Mouse (Mus musculus): ENCODE results near the gene Gm8267.
"Not testable (repeated sequence)": the region's sequence is repeated elsewhere in the genome, so short reads cannot be mapped to it uniquely, and the experiment has no call there.

The Gm8267 gene

DNA sequence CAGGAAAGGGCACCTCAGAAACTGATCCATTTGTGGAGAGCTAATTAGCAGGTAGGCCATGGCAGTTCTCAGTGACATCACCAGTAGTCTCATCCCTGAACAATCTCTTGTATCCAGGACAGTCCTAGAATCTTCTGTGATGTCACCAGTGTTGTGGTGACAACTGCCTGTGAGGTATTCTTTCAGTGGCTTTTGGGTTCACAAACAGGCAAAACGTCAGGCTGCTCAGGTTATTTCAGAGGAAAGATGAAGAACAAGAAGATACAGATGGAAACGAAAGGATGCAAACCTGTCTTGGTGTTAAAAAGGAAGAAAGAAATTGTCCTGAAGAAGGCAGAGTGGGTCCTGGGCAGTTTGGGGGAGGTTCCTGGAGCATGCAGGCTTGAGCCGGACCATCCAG lies at the start of gene Gm8267:
TSS of gene Gm8267 (minus strand) at position 101 of the 400 bp plus-strand sequence.
- in situ Hi-C loops (cut with MboI; ENCODE audit: low pct_unique_long_range_greater_than_20kb in 1 of 2, low sequenced_read_pairs in 2 of 2, unreplicated experiment in 1 of 2) = loop anchor here in 1 of 2 experiments (25.0 kb wide), 1 partner anchor 238 kb away; the partner anchor contains the start of gene Gm17093

DNA sequence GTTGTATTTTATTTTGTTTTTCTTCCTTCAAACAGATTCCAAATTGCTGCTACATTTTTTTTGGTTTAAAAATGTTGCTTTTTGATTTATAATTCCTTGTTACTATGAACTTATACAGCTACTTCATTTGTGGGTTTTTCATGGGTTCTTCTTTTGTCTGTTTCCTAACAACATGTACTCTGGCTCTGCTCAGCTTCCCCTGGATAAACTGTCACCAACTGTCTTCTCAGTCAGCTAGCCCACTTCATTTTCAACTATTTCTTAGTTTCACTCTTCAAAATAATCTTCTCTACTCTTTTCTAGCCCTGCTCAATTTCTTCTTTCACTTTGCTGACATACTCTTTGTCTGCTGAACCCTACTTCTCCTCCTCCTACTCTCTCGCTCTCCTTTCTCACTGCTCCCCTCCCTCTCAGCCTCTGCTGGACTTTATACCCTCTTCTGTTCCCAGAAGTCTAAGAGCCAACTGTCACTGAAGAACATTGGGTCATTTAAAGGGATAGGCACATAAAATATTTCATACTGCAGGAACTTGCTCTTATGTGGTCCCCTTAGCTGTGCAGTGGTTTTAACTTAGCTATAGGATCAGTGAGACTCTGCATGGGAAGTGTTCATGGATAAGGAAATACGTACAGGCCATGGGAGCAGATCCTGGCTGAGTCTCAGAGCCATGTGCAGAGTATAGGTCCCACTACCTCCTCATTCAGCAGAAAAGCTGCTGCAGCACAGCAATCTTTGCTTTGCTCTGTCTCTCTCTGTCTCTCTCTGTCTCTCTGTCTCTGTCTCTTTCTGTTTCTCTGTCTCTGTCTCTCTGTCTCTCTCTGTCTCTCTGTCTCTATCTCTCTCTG lies 39.6 kb upstream of the Gm8267 start:
- in situ Hi-C loops (cut with MboI; ENCODE audit: low pct_unique_long_range_greater_than_20kb in 1 of 2, low sequenced_read_pairs in 2 of 2, unreplicated experiment in 1 of 2) = not testable (repeated sequence)

DNA sequence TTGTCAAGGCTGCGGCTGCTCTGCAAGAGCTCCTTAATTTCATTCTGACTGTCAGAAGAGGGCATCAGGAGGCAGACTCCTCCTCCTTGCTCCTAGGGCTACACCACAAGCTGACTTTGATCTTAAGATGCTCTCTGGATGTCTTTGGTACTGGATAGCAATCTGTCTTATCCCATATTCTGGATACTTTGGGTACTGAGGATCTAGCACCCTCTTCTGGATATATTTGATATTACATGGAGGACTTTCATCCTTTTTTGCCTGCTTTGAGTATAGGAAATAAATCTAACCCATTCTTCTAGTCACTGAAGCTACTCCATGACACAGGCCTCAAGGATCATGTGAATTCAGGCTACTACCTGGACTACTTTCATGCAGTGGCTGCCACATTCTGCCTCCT lies 7.4 kb downstream of the Gm8267 start:
- in situ Hi-C loops (cut with MboI; ENCODE audit: low pct_unique_long_range_greater_than_20kb in 1 of 2, low sequenced_read_pairs in 2 of 2, unreplicated experiment in 1 of 2) = not testable (repeated sequence)

DNA sequence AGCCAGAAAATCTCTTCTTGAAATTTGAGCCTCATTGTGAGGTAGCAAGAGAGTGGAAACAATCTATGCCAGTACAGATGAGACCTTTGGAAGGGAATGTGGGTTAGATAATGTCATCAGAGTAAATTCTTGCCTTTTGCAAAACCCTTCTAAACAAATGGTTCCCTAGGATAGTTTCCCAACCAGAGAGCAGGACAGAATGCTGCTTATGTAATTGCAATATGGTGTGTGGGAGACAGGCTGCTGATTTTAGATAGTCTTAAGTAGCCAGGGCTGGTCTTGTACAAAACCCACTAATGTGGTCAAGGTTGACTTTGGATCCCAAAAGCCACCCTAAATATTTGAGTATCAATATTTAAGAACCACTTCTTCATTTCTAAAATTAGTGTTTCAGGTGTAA lies 19.4 kb downstream of the Gm8267 start:
- in situ Hi-C loops (cut with MboI; ENCODE audit: low pct_unique_long_range_greater_than_20kb in 1 of 2, low sequenced_read_pairs in 2 of 2, unreplicated experiment in 1 of 2) = not testable (repeated sequence)

DNA sequence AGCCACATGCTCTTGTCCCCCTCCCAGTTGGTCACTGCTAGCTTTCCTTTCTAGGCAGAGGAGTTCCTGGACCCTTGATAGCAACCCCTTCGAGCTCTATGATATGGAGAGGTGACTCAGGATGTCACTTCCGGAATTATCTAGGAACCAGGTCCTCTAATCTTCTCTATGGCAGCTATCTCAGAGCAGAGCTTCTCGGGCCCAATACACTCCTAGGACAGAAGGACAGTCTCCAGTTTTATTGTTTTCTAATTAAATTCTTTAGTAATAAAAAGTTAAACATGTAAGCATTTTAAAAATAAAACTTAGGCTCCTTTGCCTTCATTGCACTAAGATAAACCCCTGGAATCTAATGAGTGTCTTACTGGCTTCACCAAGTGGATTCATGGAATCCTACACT lies 43.8 kb downstream of the Gm8267 start, which contains the start of gene Gm8257:
TSS of gene Gm8257 (minus strand) at position 101 of the 400 bp plus-strand sequence.
- in situ Hi-C loops (cut with MboI; ENCODE audit: low pct_unique_long_range_greater_than_20kb in 1 of 2, low sequenced_read_pairs in 2 of 2, unreplicated experiment in 1 of 2) = not testable (repeated sequence)
